In genomic region chr6:17666024-17666423, GRCm38 (mm10) we compare ENCODE assay signal across 26 mouse cellular contexts.
"Had no signal": no experiment of that assay in that cellular context is flagged by ENCODE, and none has a peak within 500 bp of the region (broad histone marks: within the 10 kb centered on the region; RNA-seq: fewer than 3 reads in every experiment).

No protein-coding gene starts in this region.

- H3K27ac ChIP-seq: heart, embryonic 10.5 days; hindbrain, embryonic 10.5 days; hindbrain, embryonic 12.5 days; hindbrain, embryonic 14.5 days; intestine, embryonic 15.5 days; left cerebral cortex, adult 2 months; limb, embryonic 10.5 days; limb, embryonic 12.5 days; liver, embryonic 13.5 days; liver, embryonic 15.5 days had no signal

- DNase-seq: gastrocnemius, postnatal 14 days; gastrocnemius, postnatal 36 days; heart, adult 18-20 months; heart, postnatal 10 days; heart, postnatal 4 days; kidney, adult 18-20 months; kidney, adult 8-10 months; kidney, postnatal 10 days; kidney, postnatal 25 days; kidney, postnatal 4 days; layer of hippocampus, adult 9-11 months; liver; liver, embryonic 13.5 days had no signal

- H3K4me3 ChIP-seq: heart, embryonic 10.5 days; heart, embryonic 12.5 days; hindbrain, embryonic 10.5 days; hindbrain, embryonic 12.5 days; intestine, embryonic 15.5 days; left cerebral cortex, adult 2 months; limb, embryonic 10.5 days; limb, embryonic 12.5 days; liver, embryonic 13.5 days; liver, embryonic 15.5 days had no signal

- H3K4me1 ChIP-seq: heart, embryonic 10.5 days; heart, embryonic 12.5 days; hindbrain, embryonic 10.5 days; hindbrain, embryonic 12.5 days; intestine, embryonic 15.5 days; limb, embryonic 10.5 days; limb, embryonic 12.5 days; liver, embryonic 13.5 days; liver, embryonic 15.5 days had no signal

- ATAC-seq: hindbrain, embryonic 16.5 days; inflammation-experienced regulatory T-cells, adult 6 months; intestine, embryonic 15.5 days; intestine, postnatal 0 days had no signal
